Mouse (Mus musculus) hindbrain, embryonic 15.5 days (tissue): ENCODE results near the gene Mapk13. TPM values are rescaled to one million over a fixed set of nuclear protein-coding genes. Genes with fewer than 3 reads are reported as not detected.

ENCODE experiments used
- ATAC-seq: fragments of 200-750 bp; cut with Nextera tagmentation; 2 replicates; pipeline ENCODE4 v1.8.0; 2017; ENCODE audit warnings: low read depth, moderate number of reproducible peaks, moderate TSS enrichment; ENCODE audit not compliant: low FRiP score
- H3K27ac ChIP-seq: fragments of 300-500 bp; sonication (generic); replicated peaks from 2 replicates; pipeline ENCODE4 v1.5.1; 2015; ENCODE audit warnings: mild to moderate bottlenecking, inconsistent platforms
- H3K27me3 ChIP-seq: fragments of 300-500 bp; sonication (generic); 2 replicates; pipeline ENCODE4 v1.6.1; 2015; ENCODE audit warnings: control low read depth, inconsistent platforms
- H3K36me3 ChIP-seq: fragments of 300-500 bp; sonication (generic); 2 replicates; pipeline ENCODE4 v1.6.1; 2015; ENCODE audit warnings: control low read depth, inconsistent platforms
- H3K4me1 ChIP-seq: fragments of 300-500 bp; sonication (generic); replicated peaks from 2 replicates; pipeline ENCODE4 v1.6.1; 2015; ENCODE audit warnings: control low read depth, inconsistent platforms
- H3K4me2 ChIP-seq: fragments of 300-500 bp; sonication (generic); 2 replicates; pipeline ENCODE4 v1.6.1; 2015; ENCODE audit warnings: moderate library complexity, mild to moderate bottlenecking, inconsistent platforms
- H3K4me3 ChIP-seq: fragments of 300-500 bp; sonication (generic); 2 replicates; pipeline ENCODE4 v1.5.1; 2015; ENCODE audit warnings: mild to moderate bottlenecking, inconsistent platforms
- H3K9ac ChIP-seq: fragments of 300-500 bp; sonication (generic); 2 replicates; pipeline ENCODE4 v1.6.1; 2015; ENCODE audit warnings: inconsistent platforms
- H3K9me3 ChIP-seq: fragments of 300-500 bp; sonication (generic); 2 replicates; pipeline ENCODE4 v1.6.1; 2016; ENCODE audit warnings: control low read depth, inconsistent platforms
- WGBS: fragments of 180-500 bp; shearing (Covaris S2); methylation state at CpG from one replicate; pipeline ENCODE4 v1.1.7; 2015; 5-methylcytosine and 5-hydroxymethylcytosine counted together
- polyA plus RNA-seq: library from polyadenylated mRNA; unstranded; fragments of >200 nt; fragmentation: Nextera tagmentation; extraction: Ambion mirVana; gene quantifications from 2 replicates; pipeline ENCODE4 v1.2.1, GENCODE M21; 2015

Mapk13 gene
- polyA plus RNA-seq, 1 experiment from 2014 or later: 0.97 TPM

DNA sequence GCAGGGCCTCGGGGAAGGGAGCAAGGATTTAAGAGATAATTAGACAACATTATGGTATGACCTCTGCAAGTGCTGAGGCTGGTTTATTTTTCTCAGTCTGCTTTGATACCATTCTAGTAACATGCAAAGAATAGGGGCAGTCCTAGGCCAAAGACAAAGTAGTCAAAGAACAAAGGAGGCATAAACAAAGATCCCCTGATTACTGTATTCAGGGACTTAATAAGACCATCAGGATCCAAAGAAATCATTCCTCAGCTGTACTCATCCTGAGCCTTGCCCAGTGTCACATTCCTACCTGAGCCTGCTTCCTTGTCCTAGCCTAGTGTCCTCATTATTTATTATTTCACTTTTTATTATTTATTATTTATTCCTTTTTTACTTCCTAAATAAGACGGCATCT, 51.1 kb downstream of the Mapk13 start:
- WGBS: 80% methylated on average over 2 of the region's 2 CpGs
- no peak for ATAC-seq

GRCm38 (mm10) chr17:28823004-28823745, 54.1 kb downstream of the Mapk13 start:
- no peak overlapping the region; the same call in 1 of the 2 replicates for H3K27ac ChIP-seq
- no peak overlapping the region for H3K9ac ChIP-seq
- H3K4me3 ChIP-seq: no peak overlapping the region
- H3K27me3 ChIP-seq: no peaks in the 10 kb centered on the region
- ATAC-seq: no peak
- peaks cover 61% of the 10 kb centered on the region for H3K36me3 ChIP-seq
- no peaks in the 10 kb centered on the region for H3K4me1 ChIP-seq
- H3K9me3 ChIP-seq: no peaks in the 10 kb centered on the region
- 87% methylated on average over 13 of the region's 13 CpGs for WGBS
- no peak overlapping the region for H3K4me2 ChIP-seq

More for the DNA sequence above, 51.1 kb downstream of the Mapk13 start:
- no peaks in the 10 kb centered on the region for H3K4me1 ChIP-seq
- no peaks in the 10 kb centered on the region for H3K27me3 ChIP-seq
- no peak overlapping the region for H3K4me2 ChIP-seq
- H3K36me3 ChIP-seq: peaks cover 79% of the 10 kb centered on the region
- no peak overlapping the region for H3K27ac ChIP-seq
- H3K9me3 ChIP-seq: no peaks in the 10 kb centered on the region
- H3K9ac ChIP-seq: no peak overlapping the region
- no peak overlapping the region for H3K4me3 ChIP-seq

DNA sequence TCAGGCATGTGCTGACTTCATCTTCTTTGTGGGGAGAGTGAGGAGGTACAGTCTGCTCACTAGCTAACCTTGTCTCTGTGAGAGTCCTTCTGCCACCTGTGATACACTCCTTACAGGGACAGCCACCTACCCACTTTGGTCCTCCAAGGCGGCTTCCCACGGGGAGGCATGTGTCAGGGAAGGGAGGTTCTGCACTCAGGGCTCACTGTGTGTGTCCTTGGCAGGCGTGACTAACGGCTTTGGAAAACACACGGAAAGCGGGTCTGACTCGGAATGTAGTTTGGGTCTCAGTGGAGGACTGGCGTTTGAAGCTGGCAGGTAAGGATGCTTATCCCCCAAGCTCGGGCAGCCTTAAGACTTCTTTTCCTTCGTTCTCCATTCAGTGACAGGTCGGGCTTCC, 54.7 kb downstream of the Mapk13 start:
- H3K27me3 ChIP-seq: no peaks in the 10 kb centered on the region
- 81% methylated on average over 11 of the region's 11 CpGs for WGBS
- no peak overlapping the region for H3K4me3 ChIP-seq
- no peak for ATAC-seq
- no peak overlapping the region for H3K27ac ChIP-seq
- no peak overlapping the region for H3K4me2 ChIP-seq
- H3K9ac ChIP-seq: no peak overlapping the region
- H3K36me3 ChIP-seq: peaks cover 58% of the 10 kb centered on the region
- no peaks in the 10 kb centered on the region for H3K9me3 ChIP-seq
- H3K4me1 ChIP-seq: no peaks in the 10 kb centered on the region

DNA sequence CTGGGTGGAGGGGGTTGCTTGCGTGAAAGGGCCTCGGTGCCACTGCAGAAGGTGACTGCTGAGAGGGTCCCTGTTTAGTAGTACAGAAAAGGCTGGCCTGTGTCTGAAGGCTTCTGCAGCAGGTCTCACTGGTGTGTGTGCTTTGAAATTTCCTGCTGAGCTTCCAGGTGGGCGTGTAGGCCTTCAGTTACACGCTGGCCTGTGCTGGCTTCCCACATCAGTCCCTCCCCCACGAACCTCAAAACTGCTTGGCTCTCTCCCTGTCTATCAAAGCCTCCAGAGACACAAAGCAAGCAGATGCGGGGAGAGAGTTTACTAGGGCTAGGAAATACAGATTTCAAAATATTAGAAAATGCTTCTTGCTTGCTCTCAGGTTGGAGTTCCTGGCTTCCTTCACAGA, 55.8 kb downstream of the Mapk13 start:
- Histone ChIP-seq H3K27me3 (no peaks in the 10 kb centered on the region), H3K9ac (no peak overlapping the region), H3K4me2 (no peak overlapping the region), H3K9me3 (no peaks in the 10 kb centered on the region), H3K4me3 (no peak overlapping the region), H3K4me1 (no peaks in the 10 kb centered on the region), H3K27ac (no peak overlapping the region), H3K36me3 (peaks cover 54% of the 10 kb centered on the region)
- no peak for ATAC-seq
- 80% methylated on average over 6 of the region's 6 CpGs for WGBS

DNA sequence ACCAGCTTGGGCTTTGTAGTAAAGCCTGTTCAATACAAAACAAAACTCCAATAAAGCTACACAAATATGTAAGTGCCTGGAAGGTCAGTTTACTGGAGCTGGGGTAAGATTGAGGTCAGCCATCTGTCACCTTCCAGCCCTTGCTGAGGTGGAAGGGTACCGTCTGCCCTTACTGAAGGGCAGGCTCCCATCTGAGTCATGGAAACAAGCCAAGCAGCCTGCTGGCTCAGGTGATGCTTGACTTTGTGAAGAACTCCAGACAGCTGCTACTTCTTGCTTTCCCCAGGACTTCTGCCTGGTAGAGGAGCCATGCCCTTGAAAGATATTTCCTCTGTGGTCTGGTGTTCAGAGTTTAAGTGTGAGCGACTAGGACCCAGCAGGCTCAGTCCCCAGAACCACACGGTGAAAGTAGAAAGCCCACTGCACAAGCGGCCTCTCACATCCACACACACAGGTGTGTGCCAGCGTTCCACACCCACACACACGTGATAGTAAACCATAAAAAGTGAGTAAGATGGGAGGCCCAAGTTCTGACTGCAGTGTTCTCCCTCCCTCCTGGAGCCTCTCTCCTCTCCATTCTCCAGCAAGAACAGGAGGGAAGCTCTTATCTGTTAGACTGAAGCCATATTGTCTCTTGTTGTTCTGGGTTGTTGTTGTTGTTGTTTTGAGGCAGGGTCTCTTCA, 56.4 kb downstream of the Mapk13 start:
- 90% methylated on average over 6 of the region's 6 CpGs for WGBS
- Histone ChIP-seq H3K27me3 (no peaks in the 10 kb centered on the region), H3K36me3 (peaks cover 53% of the 10 kb centered on the region), H3K27ac (no peak overlapping the region), H3K4me2 (no peak overlapping the region), H3K9me3 (no peaks in the 10 kb centered on the region), H3K4me3 (no peak overlapping the region), H3K4me1 (no peaks in the 10 kb centered on the region), H3K9ac (no peak overlapping the region)
- ATAC-seq: no peak

DNA sequence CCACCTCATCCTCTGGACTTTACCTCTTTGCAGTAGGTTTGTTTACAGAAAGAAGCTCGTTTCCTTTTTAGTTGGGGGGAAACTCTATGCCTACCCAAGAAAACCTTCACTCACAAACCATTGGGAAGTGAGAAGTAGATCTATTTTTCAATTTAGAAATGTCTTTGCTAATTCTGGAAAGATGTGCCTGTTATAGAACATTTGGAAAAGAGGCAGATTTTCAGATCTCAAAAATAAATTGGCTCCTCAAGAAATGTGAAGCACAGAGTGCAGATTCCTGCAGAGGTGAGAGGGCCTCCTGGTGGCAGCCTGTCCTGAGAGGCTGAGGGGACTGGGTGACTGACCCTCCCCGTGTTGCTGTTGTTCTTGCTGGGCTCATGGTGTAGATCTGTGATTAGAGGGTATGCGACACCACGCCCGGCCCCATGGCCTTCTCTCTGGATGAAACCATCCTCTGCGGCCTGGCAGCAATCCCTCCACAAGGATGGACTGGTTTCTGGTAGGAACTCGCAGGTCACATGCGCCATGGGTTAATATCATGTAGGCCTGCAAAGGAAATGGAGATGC, 58.7 kb downstream of the Mapk13 start:
- ATAC-seq: no peak
- Histone ChIP-seq H3K27me3 (no peaks in the 10 kb centered on the region), H3K4me3 (no peak overlapping the region), H3K9me3 (no peaks in the 10 kb centered on the region), H3K36me3 (peaks cover 39% of the 10 kb centered on the region), H3K9ac (no peak overlapping the region), H3K4me1 (no peaks in the 10 kb centered on the region), H3K4me2 (no peak overlapping the region), H3K27ac (no peak overlapping the region)
- WGBS: 93% methylated on average over 8 of the region's 8 CpGs

- H3K4me2 ChIP-seq: no peak overlapping the region
- H3K36me3 ChIP-seq: peaks cover 27% of the 10 kb centered on the region
- H3K9ac ChIP-seq: no peak overlapping the region
- ATAC-seq: no peak
- H3K4me3 ChIP-seq: no peak overlapping the region
- WGBS: 87% methylated on average over 14 of the region's 14 CpGs
- H3K27me3 ChIP-seq: no peaks in the 10 kb centered on the region
- no peak overlapping the region for H3K27ac ChIP-seq
- H3K9me3 ChIP-seq: no peaks in the 10 kb centered on the region
- no peaks in the 10 kb centered on the region for H3K4me1 ChIP-seq
Observed at GRCm38 (mm10) chr17:28829120-28829519, 60.0 kb downstream of the Mapk13 start.

Other genes starting within 250 kb of the Mapk13 start
- gene Armc12, start 238.5 kb upstream of the Mapk13 start, polyA plus RNA-seq: not detected in 2 replicates
- gene Clpsl2, start 219.9 kb upstream of the Mapk13 start, polyA plus RNA-seq: not detected in 2 replicates
- gene Clps, start 208.5 kb upstream of the Mapk13 start, polyA plus RNA-seq: 0.44 and 0.47 TPM in 2 replicates
- gene Lhfpl5, start 193.7 kb upstream of the Mapk13 start, polyA plus RNA-seq: 16.4 and 16.5 TPM in 2 replicates
- gene Srpk1, start 146.6 kb upstream of the Mapk13 start, polyA plus RNA-seq: 86.6 and 88.7 TPM in 2 replicates
- 1.5 and 1.8 TPM in 2 replicates for gene Slc26a8, start 79.1 kb upstream of the Mapk13 start, polyA plus RNA-seq
- 25.6 and 28.7 TPM in 2 replicates for gene Mapk14, start 78.0 kb upstream of the Mapk13 start, polyA plus RNA-seq
- gene AC170998.1, start 43.2 kb upstream of the Mapk13 start, polyA plus RNA-seq: 3.0 and 3.2 TPM in 2 replicates
- 8.1 and 9.6 TPM in 2 replicates for gene Brpf3, start 31.8 kb downstream of the Mapk13 start, polyA plus RNA-seq
- 0.04 TPM in 1 of 2 replicates, not detected in the other for gene Pnpla1, start 89.1 kb downstream of the Mapk13 start, polyA plus RNA-seq
- 1.3 and 1.9 TPM in 2 replicates for gene 4930539E08Rik, start 146.0 kb downstream of the Mapk13 start, polyA plus RNA-seq
- not detected in 2 replicates for gene Pxt1, start 174.5 kb downstream of the Mapk13 start, polyA plus RNA-seq
- 84.7 and 85.0 TPM in 2 replicates for gene Kctd20, start 182.7 kb downstream of the Mapk13 start, polyA plus RNA-seq
- gene Stk38, start 238.7 kb downstream of the Mapk13 start, polyA plus RNA-seq: 83.0 and 88.0 TPM in 2 replicates